ENCODE assay signal across 9 mouse cellular contexts in genomic region chr2:71353306-71354054, GRCm38 (mm10). TPM values are rescaled to one million over a fixed set of nuclear protein-coding genes. Genes with fewer than 3 reads are reported as not detected.
DNase-seq lines count a peak whose midpoint lies in the region; ATAC-seq and TF ChIP-seq lines count a peak whose summit lies in the region.
"Had no signal": no experiment of that assay in that cellular context is flagged by ENCODE, and none has a peak within 500 bp of the region (broad histone marks: within the 10 kb centered on the region; RNA-seq: fewer than 3 reads in every experiment).

No protein-coding gene starts in this region.

- H3K27ac ChIP-seq in stomach, embryonic 16.5 days (ENCODE audit: low read length), result no peak overlapping the region
- no peak overlapping the region for H3K27ac ChIP-seq in stomach, postnatal 0 days (replicated peaks)
- H3K27ac ChIP-seq: embryonic facial prominence, embryonic 12.5 days had no signal

- H3K4me3 ChIP-seq in stomach, embryonic 16.5 days (replicated peaks; ENCODE audit: low read length), result no peak overlapping the region
- no peak overlapping the region for H3K4me3 ChIP-seq in stomach, postnatal 0 days (ENCODE audit: low read depth, low read length)
- H3K4me3 ChIP-seq: embryonic facial prominence, embryonic 12.5 days had no signal

- H3K9me3 ChIP-seq in stomach, embryonic 16.5 days (replicated peaks; ENCODE audit: control insufficient read depth, low read length), result no peaks in the 10 kb centered on the region
- H3K9me3 ChIP-seq in stomach, postnatal 0 days (ENCODE audit: control insufficient read depth, low read length), result no peaks in the 10 kb centered on the region
- H3K9me3 ChIP-seq: embryonic facial prominence, embryonic 12.5 days had no signal

- H3K36me3 ChIP-seq in stomach, embryonic 16.5 days (ENCODE audit: control insufficient read depth, insufficient read depth, low read length), result no peaks in the 10 kb centered on the region
- no peaks in the 10 kb centered on the region for H3K36me3 ChIP-seq in stomach, postnatal 0 days (ENCODE audit: control insufficient read depth, insufficient read depth, low read length)

- 0 out of 2 replicates have a peak overlapping the region, but pooled peaks have one; percentile 8 for H3K9ac ChIP-seq in stomach, embryonic 16.5 days (ENCODE audit: low read length)
- no peak overlapping the region for H3K9ac ChIP-seq in stomach, postnatal 0 days (ENCODE audit: low read length)
- H3K9ac ChIP-seq: embryonic facial prominence, embryonic 12.5 days; liver, postnatal 0 days had no signal

- ATAC-seq in stomach, embryonic 16.5 days (ENCODE audit: insufficient read depth, low FRiP score), result no peak
- no peak for ATAC-seq in stomach, postnatal 0 days (ENCODE audit: low FRiP score, low TSS enrichment)
- ATAC-seq: liver, postnatal 0 days had no signal

- H3K4me1 ChIP-seq in stomach, embryonic 16.5 days (ENCODE audit: control insufficient read depth, insufficient read depth, low read length), result no peaks in the 10 kb centered on the region
- no peaks in the 10 kb centered on the region for H3K4me1 ChIP-seq in stomach, postnatal 0 days (replicated peaks; ENCODE audit: control insufficient read depth, insufficient read depth)

- H3K4me2 ChIP-seq in stomach, embryonic 16.5 days (ENCODE audit: low read depth, low read length), result no peak overlapping the region
- H3K4me2 ChIP-seq in stomach, postnatal 0 days (replicated peaks; ENCODE audit: low read depth), result no peak overlapping the region
- H3K4me2 ChIP-seq: embryonic facial prominence, embryonic 12.5 days had no signal

- no peak for TF ChIP-seq EP300 in stomach, postnatal 0 days (optimal IDR thresholded peaks at IDR 0.05)

- intact Hi-C loops in left cerebral cortex, postnatal 36 days (cut with DNase I), result no loop called here

- 61% methylated on average over 10 of the region's 10 CpGs for WGBS in stomach, embryonic 16.5 days
- WGBS in stomach, postnatal 0 days, result 65% methylated on average over 10 of the region's 10 CpGs

- DNase-seq in stomach, postnatal 0 days (ENCODE audit: low spot score), result no peak
- peak; percentile 66 for DNase-seq in embryo, embryonic 10 days (ENCODE audit: low spot score)
- peak; percentile 48 for DNase-seq in kidney, adult 11 months
- peak; percentile 62 for DNase-seq in yolk sac, embryonic 10.5 days (ENCODE audit: low spot score)
- DNase-seq in cerebellum, postnatal 14 days, result no peak
- DNase-seq in left cerebral cortex, postnatal 36 days (ENCODE audit: low spot score in 2 of 2), result no peak
- DNase-seq: liver, postnatal 0 days had no signal

- no peaks in the 10 kb centered on the region for H3K27me3 ChIP-seq in stomach, embryonic 16.5 days (ENCODE audit: control insufficient read depth, insufficient read depth, low read length)
- H3K27me3 ChIP-seq in stomach, postnatal 0 days (ENCODE audit: control insufficient read depth, insufficient read depth, low read length), result no peaks in the 10 kb centered on the region
- H3K27me3 ChIP-seq: embryonic facial prominence, embryonic 12.5 days had no signal

- no peak for TF ChIP-seq CTCF in stomach, postnatal 0 days (IDR thresholded peaks at IDR 0.05; ENCODE audit: low read depth)

RNA-seq across cellular contexts. Expression of gene Slc25a12, which starts 14.1 kb away (rescaled TPM):
- 43.6 TPM in 2 replicates for polyA plus RNA-seq in stomach, embryonic 16.5 days (2015; fragmentation: Nextera tagmentation; extraction: Ambion mirVana)
- 28.0 and 31.2 TPM in 2 replicates for polyA plus RNA-seq in stomach, postnatal 0 days (2015; fragmentation: Nextera tagmentation; extraction: Ambion mirVana)
- total RNA-seq in left cerebral cortex, postnatal 36 days (2021), result 100 to 1,000 TPM; 159 to 163 TPM

RNA-seq across cellular contexts. Expression of gene Hat1, which starts 35.3 kb away (rescaled TPM):
- 98.1 and 108 TPM in 2 replicates for polyA plus RNA-seq in stomach, embryonic 16.5 days (2015; fragmentation: Nextera tagmentation; extraction: Ambion mirVana)
- polyA plus RNA-seq in stomach, postnatal 0 days (2015; fragmentation: Nextera tagmentation; extraction: Ambion mirVana), result 49.9 and 50.8 TPM in 2 replicates
- total RNA-seq in left cerebral cortex, postnatal 36 days (2021), result 10 to 100 TPM; 16.7 TPM

Comparison
In these comparisons a context has a peak if more than half of its experiments do, and no peak if none do; other contexts are left out.
1. DNase-seq: peak in embryo, embryonic 10 days (single experiment), kidney, adult 11 months (single experiment) and yolk sac, embryonic 10.5 days (single experiment); none in stomach, postnatal 0 days (single experiment), cerebellum, postnatal 14 days (0 of 2) and left cerebral cortex, postnatal 36 days (0 of 2).